Mouse (Mus musculus) thymus, postnatal 25 days (tissue): ENCODE data around the gene Gm4969.

Experiments used
- DNase-seq: peaks from one replicate; pipeline ENCODE4 v3.0.0; 2022

Gene Gm4969

DNA sequence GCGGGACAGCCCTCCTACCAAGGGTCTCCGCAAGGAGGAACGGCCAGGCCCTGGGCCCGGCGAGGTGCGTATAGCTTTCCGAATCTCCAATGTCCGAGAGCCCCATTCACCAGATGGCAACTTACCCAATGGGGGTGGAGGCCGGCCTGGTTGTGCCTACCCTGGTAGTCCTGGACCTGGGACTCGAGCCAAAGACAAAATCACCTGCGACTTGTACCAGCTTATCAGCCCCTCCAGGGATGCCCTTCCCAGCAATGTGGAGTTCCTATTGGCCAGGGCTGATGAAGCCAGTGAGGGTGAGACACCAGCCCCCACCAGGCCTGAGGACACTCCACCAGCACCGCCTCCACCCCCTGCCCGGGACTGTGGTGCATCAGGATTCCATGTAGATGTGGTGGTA lies 18.0 kb upstream of the Gm4969 start:
- DNase-seq: no peak

DNA sequence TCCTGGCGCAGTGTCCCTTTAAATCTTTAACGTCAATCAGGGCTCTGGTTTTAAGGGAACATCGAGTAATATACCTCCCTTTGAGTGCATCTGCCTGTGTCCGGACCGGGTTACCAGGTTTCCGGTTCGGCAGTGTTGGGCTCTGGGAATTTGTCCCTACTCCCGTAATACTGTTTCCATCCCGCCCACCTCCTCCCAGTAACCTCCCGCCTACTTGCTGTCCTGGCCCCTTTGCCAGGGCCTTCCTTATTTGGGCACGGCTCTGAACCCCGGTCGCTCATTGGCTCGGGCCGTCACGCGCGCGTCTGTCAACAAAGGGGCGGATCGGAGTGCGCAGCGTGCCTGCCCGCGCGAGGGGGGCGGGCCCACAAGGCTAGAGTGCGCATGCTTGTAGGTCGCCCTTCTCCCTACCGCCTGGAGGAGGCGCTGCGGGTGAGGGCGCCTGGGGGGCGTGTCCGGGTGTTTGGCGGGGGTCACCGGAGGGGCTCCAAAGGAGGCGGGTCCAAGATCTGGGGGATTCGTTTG lies 13.2 kb upstream of the Gm4969 start:
- peak; percentile 92 for DNase-seq

GRCm38 (mm10) chr7:19130657-19131056 lies 12.5 kb upstream of the Gm4969 start:
- DNase-seq: peak; percentile 15

DNA sequence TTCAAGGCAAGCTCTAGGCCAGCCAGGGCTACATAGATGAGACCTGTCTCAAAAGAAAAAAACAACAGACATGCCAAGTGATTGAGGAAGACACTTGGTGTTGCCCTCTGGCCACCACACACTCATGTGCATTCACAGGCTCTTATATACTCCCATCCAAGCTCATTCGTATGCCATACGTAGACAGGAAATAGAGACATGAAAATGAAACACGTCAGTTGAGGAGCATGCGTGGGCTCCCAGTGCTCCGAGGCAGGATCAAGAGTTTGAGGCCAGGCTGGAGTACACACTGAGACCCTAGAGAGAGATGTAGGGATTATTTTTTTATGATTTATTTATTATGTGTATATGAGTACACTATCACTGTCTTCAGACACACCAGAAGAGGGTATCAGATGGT lies 11.2 kb upstream of the Gm4969 start:
- DNase-seq: no peak

GRCm38 (mm10) chr7:19127744-19128143 lies 9.6 kb upstream of the Gm4969 start:
- no peak for DNase-seq

DNA sequence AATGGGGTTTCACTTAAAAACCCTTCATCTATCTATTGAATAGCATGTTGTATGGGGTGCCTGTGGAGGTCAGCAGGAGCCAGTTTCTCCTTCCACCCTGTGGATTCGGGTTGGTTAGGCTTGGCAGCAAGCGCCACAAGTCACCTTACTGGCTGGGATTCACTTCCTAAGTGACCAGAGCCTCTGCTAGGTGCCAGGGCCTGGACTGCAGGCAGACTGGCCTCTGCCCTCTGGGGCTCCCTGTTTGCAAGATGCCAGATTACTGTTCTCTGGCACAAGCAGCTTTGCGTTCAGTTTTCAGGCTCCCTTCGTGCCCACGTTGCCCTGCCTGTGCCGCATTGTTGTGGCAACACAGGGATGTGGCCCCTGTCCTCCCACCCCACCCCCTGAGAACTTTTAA lies 6.5 kb upstream of the Gm4969 start:
- no peak for DNase-seq

GRCm38 (mm10) chr7:19121686-19122085 lies 3.5 kb upstream of the Gm4969 start:
- DNase-seq: no peak

DNA sequence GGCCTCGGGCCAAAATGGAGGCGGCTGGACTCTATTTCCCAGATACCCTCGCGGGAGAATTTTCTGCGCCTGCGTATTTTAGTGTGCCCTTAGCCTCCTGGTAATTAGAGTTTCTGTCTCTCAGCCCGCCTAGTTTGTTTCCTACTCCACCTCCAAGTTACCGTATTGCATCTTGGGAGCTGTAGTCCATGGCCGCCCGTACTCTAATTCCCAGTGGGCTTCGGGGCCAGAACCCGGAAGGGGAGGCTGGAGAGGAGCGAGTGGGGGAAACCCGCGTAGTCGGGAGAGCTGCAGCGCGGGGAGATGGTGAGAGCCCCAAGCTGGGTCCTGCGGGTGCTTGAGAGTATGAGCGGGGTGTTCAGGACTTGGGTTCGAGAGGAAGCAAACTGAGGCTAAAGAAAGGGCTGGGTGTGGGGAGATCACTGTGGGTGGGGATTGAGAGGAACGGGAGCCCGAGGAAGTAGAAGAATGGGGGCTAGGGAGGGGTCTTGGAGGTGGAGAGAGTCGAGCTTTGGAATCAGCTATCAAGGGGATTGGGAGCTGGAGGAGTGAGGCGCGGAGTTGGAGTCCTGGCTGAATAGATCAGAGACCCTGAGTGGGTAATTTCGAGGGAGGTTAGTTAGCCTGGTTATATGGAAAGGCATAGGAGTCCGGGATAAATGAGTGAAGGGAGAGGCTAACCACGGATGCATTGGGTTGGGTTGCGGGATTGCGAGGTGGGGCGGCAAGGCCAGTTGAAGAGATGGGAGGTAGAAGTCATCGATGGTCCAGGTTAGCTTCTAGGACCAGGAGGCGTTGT lies 1.7 kb upstream of the Gm4969 start, which contains the start of gene Fbxo46:
TSS of gene Fbxo46 (plus strand) at position 229 of the 799 bp plus-strand sequence.
- peak; percentile 92 for DNase-seq

DNA sequence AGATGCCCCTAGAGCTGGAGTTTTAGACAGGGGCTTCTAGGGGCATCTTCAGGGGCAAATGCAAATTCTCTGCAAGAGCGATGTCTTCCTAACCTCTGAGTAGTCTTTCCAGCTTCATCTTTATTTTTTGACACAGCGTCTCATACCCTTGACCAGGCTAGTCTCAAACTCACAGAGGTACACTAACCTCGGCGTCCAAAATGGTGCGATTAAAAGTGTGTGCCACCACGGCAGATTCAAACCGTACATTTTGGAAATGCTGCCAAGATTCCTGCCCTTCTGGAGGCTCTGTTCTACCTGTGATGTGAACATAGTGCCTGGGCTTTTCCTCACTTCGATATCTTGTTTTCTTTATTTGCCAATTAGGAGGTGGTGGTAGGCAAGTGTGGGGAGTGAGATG lies 915 bp upstream of the Gm4969 start:
- DNase-seq: no peak

DNA sequence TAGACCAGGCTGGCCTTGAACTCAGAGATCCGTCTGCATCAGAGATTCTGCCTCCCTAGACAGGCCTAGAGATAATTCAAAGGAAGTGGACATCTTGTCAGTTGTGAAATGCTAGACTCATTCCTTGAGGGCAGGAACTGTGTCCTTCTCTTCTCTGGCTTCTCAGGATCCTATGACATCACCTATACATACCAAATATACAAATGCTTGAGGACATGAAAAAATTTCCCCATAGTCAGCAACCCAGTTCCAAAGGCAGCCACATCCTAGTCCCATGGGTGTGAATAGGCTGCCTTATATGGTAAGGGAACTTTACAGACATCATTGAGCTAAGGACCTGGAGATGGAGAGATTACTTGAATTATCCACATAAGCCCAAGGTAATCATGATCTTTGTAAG lies 8.6 kb downstream of the Gm4969 start:
- DNase-seq: no peak

- no peak for DNase-seq
Measured at GRCm38 (mm10) chr7:19107436-19107835, 10.7 kb downstream of the Gm4969 start.

DNA sequence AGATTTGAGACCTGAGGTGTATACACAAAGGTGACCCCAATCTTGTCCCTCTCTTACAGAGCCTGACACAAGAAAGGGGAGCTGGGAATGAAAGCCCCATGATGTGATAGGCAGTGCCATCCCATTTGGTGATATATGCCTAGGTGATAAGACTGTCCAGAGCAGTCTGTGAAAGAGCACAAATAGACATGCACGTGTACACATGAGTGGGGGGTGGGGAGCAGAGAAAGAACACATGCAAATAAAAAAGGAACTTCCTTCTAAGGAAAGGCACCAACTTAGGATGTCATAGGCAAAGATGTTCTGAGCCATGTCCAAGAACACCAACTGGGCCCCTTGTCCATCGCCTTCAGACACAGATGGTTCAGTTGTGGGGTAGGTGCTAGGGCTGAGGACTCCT lies 13.7 kb downstream of the Gm4969 start:
- DNase-seq: no peak

DNA sequence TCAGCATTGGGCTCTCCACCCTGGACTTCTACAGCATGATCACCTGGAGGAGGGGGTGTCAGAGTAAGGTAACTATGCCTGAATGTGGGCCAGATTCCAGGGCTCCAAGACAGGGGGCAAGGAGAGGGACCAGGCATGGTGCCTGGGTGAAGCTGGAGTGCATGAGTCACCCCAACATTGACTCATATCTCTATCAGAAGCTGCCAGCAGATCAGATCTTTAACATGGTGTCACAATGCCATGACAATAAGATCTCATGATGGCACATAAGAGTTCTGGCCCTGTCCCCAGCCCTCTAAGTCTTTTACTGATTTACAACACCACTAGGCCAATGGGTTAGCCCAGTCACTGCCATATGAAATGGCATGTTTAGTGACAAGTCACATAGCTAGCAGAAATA lies 14.4 kb downstream of the Gm4969 start:
- no peak for DNase-seq

DNA sequence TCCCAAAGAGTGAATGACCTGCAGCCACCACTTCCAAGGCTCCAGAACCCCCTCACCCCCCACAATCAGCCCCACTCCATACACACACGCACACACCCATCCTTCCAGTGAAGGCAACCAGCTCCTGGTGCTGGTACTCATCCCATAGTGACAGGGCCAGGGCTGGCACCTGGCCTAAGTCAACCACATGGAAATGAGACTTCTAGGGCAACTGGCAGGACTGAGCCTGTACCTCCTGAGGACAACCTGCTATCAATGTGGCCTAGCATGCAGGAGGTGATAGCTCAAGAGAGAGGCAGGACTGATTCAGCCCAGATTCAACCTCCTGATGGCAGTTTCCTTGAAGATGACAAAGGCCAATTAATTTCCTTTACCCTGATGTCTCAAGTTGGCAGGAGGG lies 17.9 kb downstream of the Gm4969 start:
- DNase-seq: no peak

- no peak for DNase-seq
Measured at GRCm38 (mm10) chr7:19098811-19099210, 19.4 kb downstream of the Gm4969 start.

DNA sequence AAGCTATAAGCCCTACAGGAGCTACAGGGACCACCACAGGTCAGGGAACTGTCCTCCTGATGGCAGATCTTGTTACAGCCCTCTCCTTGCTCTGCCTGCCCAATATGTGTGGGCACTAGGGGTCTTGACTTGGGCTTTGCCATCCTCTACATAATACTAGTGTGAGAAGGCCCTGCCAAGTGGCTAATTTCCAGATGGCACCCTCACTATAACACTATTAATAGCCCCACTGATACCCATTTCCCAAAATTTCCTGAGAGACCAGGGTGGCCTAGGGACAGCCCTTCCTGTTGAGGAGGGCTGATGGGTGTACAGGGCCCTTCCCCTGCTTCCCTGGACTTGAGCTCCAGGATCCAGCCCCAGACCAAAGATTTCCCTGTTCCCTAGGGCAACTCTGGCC lies 20.3 kb downstream of the Gm4969 start:
- no peak for DNase-seq

DNA sequence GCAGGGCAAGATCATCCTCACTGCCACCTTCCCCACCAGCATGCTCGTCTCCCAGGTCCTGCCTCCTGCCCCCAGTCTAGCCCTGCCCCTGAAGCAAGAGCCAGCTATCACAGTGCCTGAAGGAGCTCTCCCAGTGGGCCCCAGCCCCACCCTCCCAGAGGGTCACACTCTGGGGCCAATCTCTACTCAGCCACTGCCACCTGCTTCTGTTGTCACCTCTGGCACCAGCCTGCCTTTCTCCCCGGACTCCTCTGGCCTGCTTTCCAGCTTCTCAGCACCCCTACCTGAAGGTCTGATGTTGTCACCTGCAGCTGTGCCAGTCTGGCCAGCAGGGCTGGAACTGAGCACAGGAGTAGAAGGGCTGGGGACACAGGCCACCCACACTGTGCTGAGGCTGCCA lies 21.0 kb downstream of the Gm4969 start:
- DNase-seq: no peak

DNA sequence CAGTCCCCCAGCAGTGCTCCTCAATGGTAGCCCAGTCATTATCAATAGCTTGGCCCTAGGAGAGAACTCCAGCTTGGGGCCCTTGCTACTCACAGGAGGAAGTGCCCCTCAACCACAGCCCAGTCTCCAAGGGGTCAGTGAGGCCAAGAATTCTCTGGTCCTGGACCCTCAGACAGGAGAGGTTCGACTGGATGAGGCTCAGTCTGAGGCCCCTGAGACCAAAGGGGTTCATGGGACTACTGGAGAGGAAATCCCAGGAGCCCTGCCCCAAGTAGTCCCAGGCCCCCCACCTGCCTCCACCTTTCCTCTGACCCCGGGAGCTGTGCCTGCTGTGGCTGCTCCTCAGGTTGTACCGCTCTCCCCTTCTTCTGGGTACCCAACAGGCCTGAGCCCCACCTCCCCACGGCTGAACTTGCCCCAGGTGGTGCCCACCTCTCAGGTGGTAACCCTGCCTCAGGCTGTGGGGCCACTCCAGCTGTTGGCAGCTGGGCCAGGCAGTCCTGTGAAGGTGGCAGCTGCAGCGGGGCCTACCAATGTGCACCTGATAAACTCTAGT lies 21.7 kb downstream of the Gm4969 start:
- no peak for DNase-seq

DNA sequence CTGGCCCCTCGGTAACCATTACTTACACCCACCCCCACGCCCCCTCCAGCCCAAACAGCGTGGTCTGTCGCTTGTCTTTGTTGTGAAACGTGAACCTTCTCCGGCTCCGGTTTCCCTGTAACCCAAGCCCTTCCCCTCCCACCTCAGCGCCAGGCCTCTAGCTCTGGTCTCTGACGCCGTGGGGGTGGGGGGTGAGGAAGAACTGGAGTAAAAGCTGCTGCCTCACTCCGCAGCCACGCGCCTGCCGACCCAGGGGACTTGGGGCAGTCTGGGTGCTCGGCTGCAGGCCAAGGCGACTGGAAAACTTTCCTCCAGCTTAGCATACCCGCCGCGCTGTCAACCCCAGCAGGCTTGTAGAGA lies 22.4 kb downstream of the Gm4969 start:
- no peak for DNase-seq

DNA sequence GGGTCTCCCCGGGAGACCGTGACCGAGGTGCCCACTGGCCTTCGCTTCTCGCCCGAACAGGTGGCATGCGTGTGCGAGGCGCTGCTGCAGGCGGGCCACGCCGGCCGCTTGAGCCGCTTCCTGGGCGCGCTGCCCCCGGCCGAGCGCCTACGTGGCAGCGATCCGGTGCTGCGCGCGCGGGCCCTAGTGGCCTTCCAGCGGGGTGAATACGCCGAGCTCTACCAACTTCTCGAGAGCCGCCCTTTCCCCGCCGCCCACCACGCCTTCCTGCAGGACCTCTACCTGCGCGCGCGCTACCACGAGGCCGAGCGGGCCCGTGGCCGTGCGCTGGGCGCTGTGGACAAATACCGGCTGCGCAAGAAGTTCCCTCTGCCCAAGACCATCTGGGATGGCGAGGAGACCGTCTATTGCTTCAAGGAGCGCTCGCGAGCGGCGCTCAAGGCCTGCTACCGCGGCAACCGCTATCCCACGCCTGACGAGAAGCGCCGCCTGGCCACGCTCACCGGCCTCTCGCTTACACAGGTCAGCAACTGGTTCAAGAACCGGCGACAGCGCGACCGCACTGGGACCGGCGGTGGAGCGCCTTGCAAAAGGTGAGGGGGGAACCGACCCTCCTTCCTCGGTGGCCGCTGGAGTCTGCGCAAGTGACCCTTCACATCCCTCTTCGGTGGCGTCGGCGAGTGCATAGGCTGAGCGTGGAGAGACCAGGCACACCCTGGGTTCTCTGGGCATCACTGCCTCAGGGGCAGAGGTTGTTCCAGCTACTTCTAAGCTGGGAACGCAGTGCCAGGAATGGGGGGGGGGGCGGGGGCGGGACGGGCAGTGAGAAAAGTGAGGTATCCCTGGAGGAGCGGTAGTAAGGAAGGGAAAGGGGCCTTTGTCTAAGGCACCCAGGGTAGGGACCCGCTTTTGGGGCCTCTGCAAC lies 23.1 kb downstream of the Gm4969 start:
- DNase-seq: peak; percentile 48

- DNase-seq: peak; percentile 64
Measured at GRCm38 (mm10) chr7:19094471-19094825, 23.7 kb downstream of the Gm4969 start, which contains the start of gene Six5. Gene Six5, plus strand, starts transcription at chr7:19094594.

GRCm38 (mm10) chr7:19093537-19094385 lies 24.4 kb downstream of the Gm4969 start:
- DNase-seq: peak; percentile 93

DNA sequence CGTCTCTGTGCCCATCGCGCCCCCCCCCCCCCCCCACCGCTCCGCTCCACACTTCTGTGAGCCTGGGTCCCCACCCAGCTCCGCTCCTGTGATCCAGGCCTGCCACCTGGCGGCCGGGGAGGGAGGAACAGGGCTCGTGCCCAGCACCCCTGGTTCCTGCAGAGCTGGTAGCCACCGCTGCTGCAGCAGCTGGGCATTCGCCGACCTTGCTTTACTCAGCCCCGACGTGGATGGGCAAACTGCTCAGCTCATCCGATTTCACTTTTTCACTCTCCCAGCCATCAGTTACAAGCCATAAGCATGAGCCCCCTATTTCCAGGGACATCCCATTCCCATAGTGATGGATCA lies 25.0 kb downstream of the Gm4969 start:
- DNase-seq: peak; percentile 93
